Mouse (Mus musculus) heart, embryonic 16.5 days (tissue): Measurements from ENCODE around the gene Atp13a5. TPM values are rescaled to one million over a fixed set of nuclear protein-coding genes. Genes with fewer than 3 reads are reported as not detected.

Experiments
- ATAC-seq: fragments of 200-750 bp; cut with Nextera tagmentation; replicated peaks from 2 replicates; pipeline ENCODE4 v1.8.0; 2017; ENCODE audit warnings: moderate number of reproducible peaks; ENCODE audit not compliant: insufficient read depth, low FRiP score; ENCODE audit errors: extremely low read depth
- H3K27ac ChIP-seq: fragments of 300-500 bp; sonication (generic); 2 replicates; pipeline ENCODE4 v1.5.1; 2014; ENCODE audit warnings: mild to moderate bottlenecking, low read length, control low read depth, moderate library complexity
- H3K27me3 ChIP-seq: fragments of 300-500 bp; sonication (generic); 2 replicates; pipeline ENCODE4 v1.6.1; 2014; ENCODE audit warnings: low read length, mixed read lengths; ENCODE audit not compliant: control insufficient read depth, insufficient read depth
- H3K36me3 ChIP-seq: fragments of 300-500 bp; sonication (generic); 2 replicates; pipeline ENCODE4 v1.6.1; 2014; ENCODE audit not compliant: control insufficient read depth, insufficient read depth
- H3K4me1 ChIP-seq: fragments of 300-500 bp; sonication (generic); 2 replicates; pipeline ENCODE4 v1.6.1; 2014; ENCODE audit warnings: low read length, mixed read lengths; ENCODE audit not compliant: control insufficient read depth, insufficient read depth
- H3K4me2 ChIP-seq: fragments of 300-500 bp; sonication (generic); 2 replicates; pipeline ENCODE4 v1.6.1; 2014; ENCODE audit warnings: low read depth, mild to moderate bottlenecking, control low read depth, low read length
- H3K4me3 ChIP-seq: fragments of 300-500 bp; sonication (generic); 2 replicates; pipeline ENCODE4 v1.5.1; 2014; ENCODE audit warnings: mild to moderate bottlenecking, control low read depth, low read length
- H3K9ac ChIP-seq: fragments of 300-500 bp; sonication (generic); 2 replicates; pipeline ENCODE4 v1.6.1; 2014; ENCODE audit warnings: low read length, control low read depth
- H3K9me3 ChIP-seq: fragments of 300-500 bp; sonication (generic); replicated peaks from 2 replicates; pipeline ENCODE4 v1.6.1; 2016; ENCODE audit warnings: low read length; ENCODE audit not compliant: control insufficient read depth
- WGBS: fragments of 180-500 bp; shearing (Covaris S2); extraction: QIAGEN DNeasy Blood & Tissue Kit; methylation state at CpG from one replicate; pipeline ENCODE4 v1.1.7; 2014; 5-methylcytosine and 5-hydroxymethylcytosine counted together
- polyA plus RNA-seq: library from polyadenylated mRNA; unstranded; fragments of >200 nt; fragmentation: Nextera tagmentation; extraction: Ambion mirVana; gene quantifications from 2 replicates; pipeline ENCODE4 v1.2.1, GENCODE M21; 2015

Atp13a5 gene
- polyA plus RNA-seq, 1 experiment from 2014 or later, result 0.20 TPM

DNA sequence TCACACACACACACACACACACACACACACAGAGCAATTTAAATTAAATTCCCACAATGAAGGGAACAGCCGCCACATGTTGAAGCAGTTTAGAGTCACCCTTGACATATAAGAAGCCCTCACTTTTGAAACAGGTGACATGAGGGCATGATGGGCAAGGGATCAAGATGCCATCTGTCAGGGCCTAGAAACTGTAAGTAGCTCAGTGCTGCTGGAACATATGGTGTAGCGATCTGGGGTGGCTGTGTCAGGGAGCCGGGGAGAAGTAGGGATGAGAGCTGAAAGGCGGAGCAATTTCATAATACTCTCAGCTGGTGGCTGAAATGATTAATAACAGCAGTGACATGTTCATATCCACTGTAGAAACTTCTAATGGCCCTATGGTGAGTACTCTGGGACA is 184.6 kb downstream of the Atp13a5 start:
- 84% methylated on average over 4 of the region's 4 CpGs for WGBS
- Histone ChIP-seq H3K27ac (no peak overlapping the region), H3K27me3 (no peaks in the 10 kb centered on the region), H3K9me3 (no peaks in the 10 kb centered on the region), H3K9ac (no peak overlapping the region), H3K4me3 (no peak overlapping the region), H3K4me2 (no peak overlapping the region), H3K4me1 (peaks cover 10% of the 10 kb centered on the region), H3K36me3 (no peaks in the 10 kb centered on the region)
- no peak for ATAC-seq

DNA sequence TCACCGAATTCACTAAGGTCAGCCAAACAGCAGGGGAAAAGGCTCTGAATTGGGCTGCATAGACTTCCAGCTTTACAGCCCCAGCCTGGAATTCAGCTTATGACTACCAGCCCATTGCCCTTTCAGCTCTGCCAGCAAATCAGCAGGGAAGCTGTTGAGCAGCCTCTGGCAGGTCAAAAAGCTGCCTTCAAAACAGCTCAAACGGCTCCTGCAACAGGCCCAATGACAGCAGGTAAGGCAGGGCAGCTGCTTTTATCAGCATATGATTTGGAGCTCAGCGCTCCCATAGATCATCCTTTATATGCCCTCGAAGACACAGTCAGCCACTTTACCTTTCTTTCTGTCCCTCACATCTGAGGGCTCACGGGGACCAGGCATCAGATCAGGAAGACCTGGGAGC is 185.6 kb downstream of the Atp13a5 start:
- Histone ChIP-seq H3K36me3 (no peaks in the 10 kb centered on the region), H3K4me3 (no peak overlapping the region), H3K27me3 (no peaks in the 10 kb centered on the region), H3K27ac (no peak overlapping the region), H3K4me2 (no peak overlapping the region), H3K4me1 (no peaks in the 10 kb centered on the region; the same call in 1 of the 2 replicates), H3K9ac (no peak overlapping the region), H3K9me3 (no peaks in the 10 kb centered on the region)
- WGBS, result 33% methylated on average over 5 of the region's 5 CpGs
- no peak for ATAC-seq

Other genes starting within 250 kb of the Atp13a5 start
- gene Hrasls, start 169.0 kb downstream of the Atp13a5 start, polyA plus RNA-seq, result 1.2 and 1.3 TPM in 2 replicates
- gene Atp13a4, start 166.1 kb upstream of the Atp13a5 start, polyA plus RNA-seq, result 0.25 TPM in 1 of 2 replicates, not detected in the other
- 42.0 and 44.9 TPM in 2 replicates for gene Opa1, start 200.6 kb upstream of the Atp13a5 start, polyA plus RNA-seq